Mouse (Mus musculus): Measurements from ENCODE around the gene Olfr1121. TPM values are rescaled to one million over a fixed set of nuclear protein-coding genes. Genes with fewer than 3 reads are reported as not detected.
"Not testable (repeated sequence)": the region's sequence is repeated elsewhere in the genome, so short reads cannot be mapped to it uniquely, and the experiment has no call there.

Olfr1121 gene
- polyA plus RNA-seq (2012; fragmentation: generic; extraction: Trizol) = not detected
- long read RNA-seq, experiment 1 = 0 reads
- long read RNA-seq, experiment 2 = 0 reads

GRCm38 (mm10) chr2:87369595-87369994 lies at the start of gene Olfr1121:
TSS of gene Olfr1121 (plus strand) at chr2:87369895.
- Histone ChIP-seq H3K79me3 (ENCODE audit: low read depth) (no peaks in the 10 kb centered on the region), H3K36me3 (ENCODE audit: control insufficient read depth, insufficient read depth) (no peaks in the 10 kb centered on the region), H3ac (ENCODE audit: control insufficient read depth, insufficient read length, low read depth) (no peak within 1 kb of the TSS), H3K4me3 (ENCODE audit: insufficient read depth, poor library complexity, severe bottlenecking) (no peak within 1 kb of the TSS), H3K27me3 (ENCODE audit: control insufficient read depth, insufficient read depth, insufficient read length) (no peaks in the 10 kb centered on the region), H3K79me2 (ENCODE audit: control insufficient read depth, insufficient read depth) (no peaks in the 10 kb centered on the region)
- TF ChIP-seq MYOD1 (IDR thresholded peaks at IDR 0.05; ENCODE audit: control insufficient read depth, insufficient read length, low read depth) (no peak), MAX (IDR thresholded peaks at IDR 0.05) (no peak), USF1 (IDR thresholded peaks at IDR 0.05; ENCODE audit: low read depth) (no peak), CTCF (IDR thresholded peaks at IDR 0.05; ENCODE audit: control insufficient read depth, insufficient read depth, insufficient read length) (no peak), FOSL1 (IDR thresholded peaks at IDR 0.05; ENCODE audit: insufficient read depth, low read length, poor library complexity, severe bottlenecking) (no peak), MYOG (IDR thresholded peaks at IDR 0.05; ENCODE audit: control insufficient read depth, extremely low read depth, insufficient read length) (no peak), CEBPB (IDR thresholded peaks at IDR 0.05; ENCODE audit: low read depth) (no peak)

- TF ChIP-seq MYOG (IDR thresholded peaks at IDR 0.05; ENCODE audit: control insufficient read depth, extremely low read depth, insufficient read length) = no peak
- TF ChIP-seq CTCF (IDR thresholded peaks at IDR 0.05; ENCODE audit: control insufficient read depth, insufficient read depth, insufficient read length) = no peak
- no peak for TF ChIP-seq MYOD1 (IDR thresholded peaks at IDR 0.05; ENCODE audit: control insufficient read depth, insufficient read length, low read depth)
- no peak for TF ChIP-seq FOSL1 (IDR thresholded peaks at IDR 0.05; ENCODE audit: insufficient read depth, low read length, poor library complexity, severe bottlenecking)
- no peak for TF ChIP-seq USF1 (IDR thresholded peaks at IDR 0.05; ENCODE audit: low read depth)
- TF ChIP-seq CEBPB (IDR thresholded peaks at IDR 0.05; ENCODE audit: low read depth) = no peak
- TF ChIP-seq MAX (IDR thresholded peaks at IDR 0.05) = no peak
- H3ac ChIP-seq (ENCODE audit: control insufficient read depth, insufficient read length, low read depth) = no peak within 1 kb of the TSS
- no peaks in the 10 kb centered on the region for H3K79me2 ChIP-seq (ENCODE audit: control insufficient read depth, insufficient read depth)
- no peak within 1 kb of the TSS for H3K4me3 ChIP-seq (ENCODE audit: insufficient read depth, poor library complexity, severe bottlenecking)
- no peaks in the 10 kb centered on the region for H3K79me3 ChIP-seq (ENCODE audit: low read depth)
- no peaks in the 10 kb centered on the region for H3K27me3 ChIP-seq (ENCODE audit: control insufficient read depth, insufficient read depth, insufficient read length)
- no peaks in the 10 kb centered on the region for H3K36me3 ChIP-seq (ENCODE audit: control insufficient read depth, insufficient read depth)
These were observed 15.2 kb upstream of the Olfr1121 start, which contains the start of gene Olfr1120 for GRCm38 (mm10) chr2:87354515-87354914. TSS of gene Olfr1120 (plus strand) at chr2:87354815.

- H3K79me3 ChIP-seq (ENCODE audit: low read depth); H3K4me3 ChIP-seq (ENCODE audit: insufficient read depth, poor library complexity, severe bottlenecking); H3K27me3 ChIP-seq (ENCODE audit: control insufficient read depth, insufficient read depth, insufficient read length); H3ac ChIP-seq (ENCODE audit: control insufficient read depth, insufficient read length, low read depth); H3K79me2 ChIP-seq (ENCODE audit: control insufficient read depth, insufficient read depth); H3K36me3 ChIP-seq (ENCODE audit: control insufficient read depth, insufficient read depth): not testable (repeated sequence)
These were observed 9.6 kb upstream of the Olfr1121 start for GRCm38 (mm10) chr2:87360121-87360520.

- Histone ChIP-seq H3K79me2 (ENCODE audit: control insufficient read depth, insufficient read depth) (no peaks in the 10 kb centered on the region), H3K36me3 (ENCODE audit: control insufficient read depth, insufficient read depth) (no peaks in the 10 kb centered on the region), H3K27me3 (ENCODE audit: control insufficient read depth, insufficient read depth, insufficient read length) (no peaks in the 10 kb centered on the region), H3K79me3 (ENCODE audit: low read depth) (no peaks in the 10 kb centered on the region), H3ac (ENCODE audit: control insufficient read depth, insufficient read length, low read depth) (no peak overlapping the region), H3K4me3 (ENCODE audit: insufficient read depth, poor library complexity, severe bottlenecking) (no peak overlapping the region)
- TF ChIP-seq MYOG (IDR thresholded peaks at IDR 0.05; ENCODE audit: control insufficient read depth, extremely low read depth, insufficient read length) (no peak), MYOD1 (IDR thresholded peaks at IDR 0.05; ENCODE audit: control insufficient read depth, insufficient read length, low read depth) (no peak), MAX (IDR thresholded peaks at IDR 0.05) (no peak), CEBPB (IDR thresholded peaks at IDR 0.05; ENCODE audit: low read depth) (no peak), USF1 (IDR thresholded peaks at IDR 0.05; ENCODE audit: low read depth) (no peak), FOSL1 (IDR thresholded peaks at IDR 0.05; ENCODE audit: insufficient read depth, low read length, poor library complexity, severe bottlenecking) (no peak), CTCF (IDR thresholded peaks at IDR 0.05; ENCODE audit: control insufficient read depth, insufficient read depth, insufficient read length) (no peak)
These were observed 2.0 kb downstream of the Olfr1121 start for GRCm38 (mm10) chr2:87371726-87372125.

- H3ac ChIP-seq (ENCODE audit: control insufficient read depth, insufficient read length, low read depth) = no peak overlapping the region
- no peaks in the 10 kb centered on the region for H3K79me3 ChIP-seq (ENCODE audit: low read depth)
- H3K79me2 ChIP-seq (ENCODE audit: control insufficient read depth, insufficient read depth) = no peaks in the 10 kb centered on the region
- no peaks in the 10 kb centered on the region for H3K36me3 ChIP-seq (ENCODE audit: control insufficient read depth, insufficient read depth)
- H3K4me3 ChIP-seq (ENCODE audit: insufficient read depth, poor library complexity, severe bottlenecking) = no peak overlapping the region
- no peaks in the 10 kb centered on the region for H3K27me3 ChIP-seq (ENCODE audit: control insufficient read depth, insufficient read depth, insufficient read length)
- TF ChIP-seq USF1 (IDR thresholded peaks at IDR 0.05; ENCODE audit: low read depth) (no peak), MAX (IDR thresholded peaks at IDR 0.05) (no peak), CTCF (IDR thresholded peaks at IDR 0.05; ENCODE audit: control insufficient read depth, insufficient read depth, insufficient read length) (no peak), MYOG (IDR thresholded peaks at IDR 0.05; ENCODE audit: control insufficient read depth, extremely low read depth, insufficient read length) (no peak)
These were observed 14.2 kb downstream of the Olfr1121 start for GRCm38 (mm10) chr2:87383935-87384334.

GRCm38 (mm10) chr2:87385549-87385948 lies 15.9 kb downstream of the Olfr1121 start, which contains the start of gene Olfr1122:
TSS of gene Olfr1122 (plus strand) at chr2:87385849.
- Histone ChIP-seq H3K4me3 (ENCODE audit: insufficient read depth, poor library complexity, severe bottlenecking) (no peak within 1 kb of the TSS), H3ac (ENCODE audit: control insufficient read depth, insufficient read length, low read depth) (no peak within 1 kb of the TSS), H3K79me3 (ENCODE audit: low read depth) (no peaks in the 10 kb centered on the region), H3K27me3 (ENCODE audit: control insufficient read depth, insufficient read depth, insufficient read length) (no peaks in the 10 kb centered on the region), H3K36me3 (ENCODE audit: control insufficient read depth, insufficient read depth) (no peaks in the 10 kb centered on the region), H3K79me2 (ENCODE audit: control insufficient read depth, insufficient read depth) (no peaks in the 10 kb centered on the region)
- TF ChIP-seq MYOG (IDR thresholded peaks at IDR 0.05; ENCODE audit: control insufficient read depth, extremely low read depth, insufficient read length) = no peak
- no peak for TF ChIP-seq MAX (IDR thresholded peaks at IDR 0.05)

GRCm38 (mm10) chr2:87393605-87394004 lies 23.9 kb downstream of the Olfr1121 start:
- not testable (repeated sequence) for H3ac ChIP-seq (ENCODE audit: control insufficient read depth, insufficient read length, low read depth); H3K27me3 ChIP-seq (ENCODE audit: control insufficient read depth, insufficient read depth, insufficient read length); H3K79me2 ChIP-seq (ENCODE audit: control insufficient read depth, insufficient read depth); H3K36me3 ChIP-seq (ENCODE audit: control insufficient read depth, insufficient read depth); H3K79me3 ChIP-seq (ENCODE audit: low read depth); H3K4me3 ChIP-seq (ENCODE audit: insufficient read depth, poor library complexity, severe bottlenecking)

GRCm38 (mm10) chr2:87394686-87395085 lies 25.0 kb downstream of the Olfr1121 start:
- not testable (repeated sequence) for H3ac ChIP-seq (ENCODE audit: control insufficient read depth, insufficient read length, low read depth); H3K79me3 ChIP-seq (ENCODE audit: low read depth); H3K36me3 ChIP-seq (ENCODE audit: control insufficient read depth, insufficient read depth); H3K4me3 ChIP-seq (ENCODE audit: insufficient read depth, poor library complexity, severe bottlenecking); H3K27me3 ChIP-seq (ENCODE audit: control insufficient read depth, insufficient read depth, insufficient read length); H3K79me2 ChIP-seq (ENCODE audit: control insufficient read depth, insufficient read depth)
